Mouse (Mus musculus) limb, embryonic 12.5 days (tissue): ENCODE results near the gene Samd15. TPM values are rescaled to one million over a fixed set of nuclear protein-coding genes. Genes with fewer than 3 reads are reported as not detected.
"Not testable (repeated sequence)": the region's sequence is repeated elsewhere in the genome, so short reads cannot be mapped to it uniquely, and the experiment has no call there.

Experiments used
- ATAC-seq: fragments of 200-750 bp; cut with Nextera tagmentation; 2 replicates; pipeline ENCODE4 v1.8.0; 2017; ENCODE audit warnings: low read depth, moderate TSS enrichment; ENCODE audit not compliant: insufficient number of reproducible peaks, insufficient read depth, low FRiP score, low TSS enrichment
- H3K27ac ChIP-seq: fragments of 300-500 bp; sonication (generic); 2 replicates; pipeline ENCODE4 v1.5.1; 2016; ENCODE audit warnings: mild to moderate bottlenecking, moderate library complexity
- H3K27me3 ChIP-seq: fragments of 300-500 bp; sonication (generic); 2 replicates; pipeline ENCODE4 v1.6.1; 2016; ENCODE audit warnings: mild to moderate bottlenecking, moderate library complexity
- H3K36me3 ChIP-seq: fragments of 300-500 bp; sonication (generic); 2 replicates; pipeline ENCODE4 v1.6.1; 2016; ENCODE audit warnings: mild to moderate bottlenecking, moderate library complexity
- H3K4me1 ChIP-seq: fragments of 300-500 bp; sonication (generic); replicated peaks from 2 replicates; pipeline ENCODE4 v1.6.1; 2016
- H3K4me2 ChIP-seq: fragments of 300-500 bp; sonication (generic); 2 replicates; pipeline ENCODE4 v1.6.1; 2016; ENCODE audit warnings: mild to moderate bottlenecking, moderate library complexity
- H3K4me3 ChIP-seq: fragments of 300-500 bp; sonication (generic); replicated peaks from 2 replicates; pipeline ENCODE4 v1.5.1; 2016; ENCODE audit warnings: mild to moderate bottlenecking
- H3K9ac ChIP-seq: fragments of 300-500 bp; sonication (generic); replicated peaks from 2 replicates; pipeline ENCODE4 v1.6.1; 2016; ENCODE audit warnings: mild to moderate bottlenecking, moderate library complexity
- H3K9me3 ChIP-seq: fragments of 300-500 bp; sonication (generic); 2 replicates; pipeline ENCODE4 v1.6.1; 2016; ENCODE audit warnings: mild to moderate bottlenecking, moderate library complexity
- WGBS: fragments of 180-500 bp; shearing (Covaris S2); methylation state at CpG from one replicate; pipeline ENCODE4 v1.1.7; 2016; 5-methylcytosine and 5-hydroxymethylcytosine counted together
- polyA plus RNA-seq: library from polyadenylated mRNA; unstranded; fragments of >200 nt; fragmentation: Nextera tagmentation; extraction: Ambion mirVana; gene quantifications from 2 replicates; pipeline ENCODE4 v1.2.1, GENCODE M21; 2016

Gene Samd15
- polyA plus RNA-seq, 1 experiment from 2014 or later: 2.6 TPM

DNA sequence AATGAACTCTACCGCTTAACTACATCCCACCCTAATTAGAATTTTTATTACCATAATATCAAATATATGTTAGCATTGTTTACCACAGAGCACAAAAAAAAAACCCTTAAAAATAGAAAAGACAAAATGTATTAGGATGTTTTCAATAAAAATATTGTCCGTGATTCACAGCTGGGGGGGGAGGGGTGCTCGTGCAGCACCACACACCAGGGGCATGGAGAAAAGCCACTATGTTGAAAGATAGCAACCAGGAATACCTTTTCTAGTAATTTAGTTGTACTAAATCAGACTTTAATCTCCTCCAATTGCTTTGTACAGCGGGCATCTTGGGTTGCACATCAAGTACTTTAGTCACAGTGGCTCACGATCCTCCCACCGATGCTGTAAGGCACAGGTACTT, 731 bp upstream of the Samd15 start:
- Histone ChIP-seq H3K4me1 (peaks cover 28% of the 10 kb centered on the region), H3K27ac (no peak overlapping the region), H3K4me3 (peak overlapping the region; percentile 67), H3K36me3 (no peaks in the 10 kb centered on the region), H3K9ac (peak overlapping the region; percentile 82; the same call in 1 of the 2 replicates), H3K9me3 (no peaks in the 10 kb centered on the region), H3K27me3 (peaks cover 3% of the 10 kb centered on the region; the same call in 1 of the 2 replicates), H3K4me2 (peak overlapping the region; percentile 84)
- WGBS: 59% methylated on average over 6 of the region's 6 CpGs
- no peak for ATAC-seq

DNA sequence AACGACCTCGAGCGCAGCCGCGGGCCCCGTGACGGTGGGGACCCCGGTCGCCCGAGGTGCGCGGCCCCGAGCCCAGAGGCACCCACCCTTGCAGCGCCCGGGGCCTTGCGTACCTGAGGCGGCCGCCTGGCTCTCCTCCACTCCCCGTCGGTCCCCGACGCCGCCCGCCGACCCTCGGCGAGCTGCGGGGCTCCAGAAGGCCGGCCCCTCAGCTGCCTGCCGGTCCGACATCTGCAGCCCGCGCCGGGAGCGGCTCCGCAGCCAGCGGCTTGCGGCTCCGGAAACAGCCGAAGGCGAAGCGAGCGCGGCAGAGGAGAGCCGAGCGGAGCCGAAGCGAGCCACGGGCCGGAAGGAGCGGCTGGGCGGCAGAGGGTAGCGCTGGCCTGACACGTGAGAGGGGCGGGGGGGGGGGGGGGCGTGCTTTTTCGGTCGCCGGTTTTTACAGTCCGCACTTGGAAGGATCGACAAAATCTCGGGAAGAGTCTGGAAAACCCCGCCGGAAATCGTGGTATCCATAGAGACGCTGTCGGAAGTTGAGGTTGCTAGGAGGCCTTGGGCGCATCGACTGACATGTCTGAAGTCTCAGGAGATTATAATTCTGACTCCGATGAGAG, 557 bp downstream of the Samd15 start, which contains the start of gene Tmed8:
Gene Tmed8, minus strand, starts transcription at position 482 of the 614 bp plus-strand sequence.
- Histone ChIP-seq H3K4me3 (peak within 1 kb of the TSS; percentile 67), H3K27ac (peak within 1 kb of the TSS; percentile 72), H3K27me3 (peaks cover 3% of the 10 kb centered on the region; the same call in 1 of the 2 replicates), H3K9ac (peak within 1 kb of the TSS; percentile 82), H3K4me1 (peaks cover 28% of the 10 kb centered on the region), H3K4me2 (peak within 1 kb of the TSS; percentile 84), H3K36me3 (no peaks in the 10 kb centered on the region), H3K9me3 (no peaks in the 10 kb centered on the region)
- peak; percentile 81 for ATAC-seq
- WGBS: 1% methylated on average over 59 of the region's 70 CpGs

DNA sequence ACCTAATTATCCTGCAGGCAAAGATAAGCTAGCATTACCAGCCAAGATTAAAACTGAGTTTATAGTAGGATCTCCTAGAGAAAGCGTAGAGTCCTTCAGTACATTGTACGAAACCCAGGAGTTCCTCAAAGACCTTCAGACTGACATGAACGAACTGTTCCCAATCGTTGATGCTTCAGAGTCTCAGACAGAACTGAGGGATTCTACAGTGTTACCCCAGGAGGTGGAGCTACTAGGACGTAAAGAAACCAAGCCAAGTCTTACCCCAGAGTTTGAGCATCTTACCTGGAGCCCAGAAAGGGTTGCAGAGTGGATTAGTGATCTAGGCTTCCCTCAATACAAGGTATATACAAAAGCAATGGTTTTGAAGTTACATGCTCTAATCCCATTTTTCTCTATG, 2.2 kb downstream of the Samd15 start:
- Histone ChIP-seq H3K9me3 (no peaks in the 10 kb centered on the region), H3K27ac (no peak overlapping the region), H3K27me3 (peaks cover 3% of the 10 kb centered on the region; the same call in 1 of the 2 replicates), H3K9ac (no peak overlapping the region), H3K4me3 (no peak overlapping the region), H3K4me1 (peaks cover 21% of the 10 kb centered on the region), H3K36me3 (no peaks in the 10 kb centered on the region), H3K4me2 (no peak overlapping the region)
- 70% methylated on average over 5 of the region's 5 CpGs for WGBS
- no peak for ATAC-seq

DNA sequence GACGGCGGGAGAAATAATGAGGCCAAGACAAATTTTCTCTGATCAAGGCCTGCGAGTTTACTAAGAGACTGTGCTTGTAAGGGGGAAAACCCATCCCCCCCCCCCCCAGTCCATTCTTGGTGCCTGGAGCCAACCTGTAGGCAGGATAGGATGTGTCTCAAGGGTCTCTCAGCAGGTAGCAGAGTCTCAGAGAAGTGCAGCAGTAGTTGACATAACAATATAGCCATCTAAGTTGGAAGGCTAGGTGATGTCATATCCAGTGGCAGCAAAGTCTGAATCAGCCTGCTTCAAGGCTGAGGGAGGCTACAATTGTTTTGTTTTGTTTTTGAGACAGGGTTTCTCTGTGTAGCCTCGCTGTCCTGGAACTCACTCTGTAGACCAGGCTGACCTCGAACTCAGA, 6.3 kb downstream of the Samd15 start:
- not testable (repeated sequence) for H3K36me3 ChIP-seq, H3K4me3 ChIP-seq, ATAC-seq, H3K27me3 ChIP-seq, H3K9ac ChIP-seq, H3K9me3 ChIP-seq, H3K4me1 ChIP-seq, H3K4me2 ChIP-seq, H3K27ac ChIP-seq
- WGBS: 88% methylated on average over 5 of the region's 5 CpGs

DNA sequence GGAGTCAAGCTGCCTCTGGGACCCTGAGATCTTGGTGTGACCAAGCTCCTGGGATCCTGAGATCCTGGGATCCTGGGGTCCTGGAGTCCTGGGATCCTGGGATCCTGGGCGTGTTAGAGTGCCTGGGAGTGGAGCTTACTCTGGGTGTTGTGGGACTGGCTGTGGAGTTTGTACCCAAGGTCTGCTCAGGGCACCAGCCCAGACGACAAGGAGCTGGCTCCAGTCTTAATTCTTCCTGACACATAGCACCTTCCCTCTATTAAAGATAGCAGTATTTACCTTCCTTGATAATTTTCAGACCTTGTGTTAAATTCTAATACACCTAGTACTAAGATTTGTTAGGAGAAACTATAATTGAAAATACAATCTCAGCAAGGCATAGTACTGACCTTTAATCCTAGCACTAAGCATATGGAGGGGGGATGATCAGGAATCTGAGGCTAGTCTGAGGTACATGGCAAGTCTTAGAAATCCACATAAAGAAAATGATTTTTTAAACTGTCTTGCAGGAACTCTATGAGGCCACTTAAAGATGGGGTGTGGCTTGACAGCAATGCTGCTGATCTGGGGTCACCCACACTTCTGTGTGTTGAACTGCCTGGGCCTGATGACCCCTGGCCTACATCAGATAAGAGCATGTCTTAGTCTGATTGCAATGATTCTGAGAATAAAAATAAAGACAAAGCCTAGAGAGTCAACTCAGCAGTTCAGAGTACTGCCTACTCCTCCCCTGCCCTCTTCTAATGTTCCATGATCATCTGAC, 13.5 kb downstream of the Samd15 start:
- no peaks in the 10 kb centered on the region for H3K27me3 ChIP-seq
- H3K27ac ChIP-seq: no peak overlapping the region
- no peaks in the 10 kb centered on the region for H3K9me3 ChIP-seq
- no peak overlapping the region for H3K9ac ChIP-seq
- no peaks in the 10 kb centered on the region for H3K4me1 ChIP-seq
- H3K36me3 ChIP-seq: no peaks in the 10 kb centered on the region
- ATAC-seq: no peak
- no peak overlapping the region for H3K4me3 ChIP-seq
- 58% methylated on average over 2 of the region's 2 CpGs for WGBS
- H3K4me2 ChIP-seq: no peak overlapping the region

DNA sequence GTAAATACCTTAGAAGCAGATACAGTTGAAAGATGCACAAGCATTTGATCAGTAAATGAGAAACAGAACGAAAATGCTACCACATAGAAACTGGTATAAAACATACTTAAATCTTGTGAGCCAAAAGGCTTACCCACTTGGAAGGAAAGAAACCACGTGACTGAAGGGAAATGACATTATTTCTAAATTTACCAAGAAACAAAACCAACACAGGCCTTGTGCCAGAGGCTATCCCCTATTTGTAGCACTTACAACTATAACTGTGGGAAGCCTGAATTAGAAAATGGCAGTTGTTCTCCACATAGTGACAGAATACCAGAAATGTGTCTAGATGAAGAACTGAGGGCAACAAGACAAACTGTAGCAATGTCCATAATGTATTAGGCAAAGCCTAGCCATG, 16.5 kb downstream of the Samd15 start:
- Histone ChIP-seq H3K27me3 (no peaks in the 10 kb centered on the region), H3K9me3 (no peaks in the 10 kb centered on the region), H3K36me3 (no peaks in the 10 kb centered on the region), H3K4me3 (no peak overlapping the region), H3K9ac (no peak overlapping the region), H3K4me1 (peaks cover 5% of the 10 kb centered on the region; the same call in 1 of the 2 replicates), H3K4me2 (no peak overlapping the region), H3K27ac (no peak overlapping the region)
- 68% methylated on average over 2 of the region's 2 CpGs for WGBS
- no peak for ATAC-seq

DNA sequence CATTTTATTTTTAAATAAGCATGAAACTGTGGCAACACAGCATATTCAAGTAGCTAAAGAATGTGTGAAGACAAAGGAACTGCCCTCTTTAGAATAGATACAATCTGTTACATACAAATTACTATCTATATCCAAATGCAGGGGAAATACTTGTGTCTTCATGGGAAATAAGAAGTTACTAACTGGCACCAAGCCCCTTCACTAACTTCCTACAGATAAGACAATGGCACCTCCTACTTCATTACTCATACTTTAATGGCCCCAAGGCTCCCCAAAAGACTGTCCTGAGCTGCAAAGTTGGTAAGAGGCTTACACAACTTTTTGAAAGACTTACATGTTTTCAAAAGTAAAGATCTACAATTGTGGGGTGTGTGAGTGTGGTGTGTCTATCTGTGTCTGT, 18.1 kb downstream of the Samd15 start:
- no peak for ATAC-seq
- H3K9ac ChIP-seq: no peak overlapping the region
- H3K9me3 ChIP-seq: no peaks in the 10 kb centered on the region
- no peak overlapping the region for H3K27ac ChIP-seq
- H3K36me3 ChIP-seq: no peaks in the 10 kb centered on the region
- H3K27me3 ChIP-seq: no peaks in the 10 kb centered on the region
- H3K4me1 ChIP-seq: peaks cover 5% of the 10 kb centered on the region; the same call in 1 of the 2 replicates
- no peak overlapping the region for H3K4me2 ChIP-seq
- no peak overlapping the region for H3K4me3 ChIP-seq

DNA sequence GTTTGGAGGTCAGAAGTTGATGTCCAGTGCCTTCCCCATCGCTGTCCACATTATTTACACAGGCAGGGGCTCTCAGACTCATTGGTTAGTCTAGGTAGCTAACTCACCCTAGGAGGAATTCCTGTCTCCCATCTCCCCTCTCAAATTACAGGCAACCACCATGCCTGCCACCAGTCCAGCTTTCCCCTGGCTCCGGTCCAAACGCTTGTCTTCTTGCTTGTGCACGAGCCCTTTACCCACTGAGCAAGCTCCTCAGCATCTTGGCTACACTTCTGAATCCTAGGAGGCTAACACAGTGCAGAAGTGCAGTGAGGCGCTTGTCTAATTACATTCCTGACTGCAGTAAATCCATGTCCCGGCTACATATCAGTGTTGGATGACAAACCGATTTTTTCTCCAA, 19.8 kb downstream of the Samd15 start:
- ATAC-seq: no peak
- Histone ChIP-seq H3K4me3 (no peak overlapping the region), H3K36me3 (no peaks in the 10 kb centered on the region), H3K9ac (no peak overlapping the region), H3K27me3 (no peaks in the 10 kb centered on the region), H3K4me2 (no peak overlapping the region), H3K4me1 (peaks cover 5% of the 10 kb centered on the region; the same call in 1 of the 2 replicates), H3K27ac (no peak overlapping the region), H3K9me3 (no peaks in the 10 kb centered on the region)
- 60% methylated on average over 7 of the region's 7 CpGs for WGBS

DNA sequence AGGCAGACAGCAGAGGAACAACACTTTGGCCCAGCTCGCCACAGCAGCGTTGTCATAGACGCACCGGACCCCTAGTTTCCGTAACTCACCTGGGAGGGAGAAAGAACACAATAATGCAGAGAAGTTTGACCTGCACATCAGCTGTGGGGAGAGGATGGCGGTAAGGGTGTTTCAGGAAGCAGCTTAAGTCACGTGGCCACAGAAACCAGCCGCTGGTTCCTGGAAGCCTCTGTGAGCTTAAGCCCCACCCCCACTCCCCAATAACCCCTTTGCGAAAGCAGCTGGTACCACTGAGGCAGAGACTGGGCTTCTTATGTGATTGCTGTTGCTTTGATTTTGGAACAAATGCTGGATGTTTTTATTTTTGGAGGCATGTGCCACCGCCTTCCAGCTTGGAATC, 25.4 kb downstream of the Samd15 start:
- no peak overlapping the region for H3K27ac ChIP-seq
- no peak for ATAC-seq
- H3K4me1 ChIP-seq: no peaks in the 10 kb centered on the region
- H3K9me3 ChIP-seq: no peaks in the 10 kb centered on the region
- H3K27me3 ChIP-seq: no peaks in the 10 kb centered on the region
- WGBS: 74% methylated on average over 10 of the region's 10 CpGs
- no peak overlapping the region for H3K4me2 ChIP-seq
- no peaks in the 10 kb centered on the region for H3K36me3 ChIP-seq
- H3K4me3 ChIP-seq: no peak overlapping the region
- H3K9ac ChIP-seq: no peak overlapping the region

DNA sequence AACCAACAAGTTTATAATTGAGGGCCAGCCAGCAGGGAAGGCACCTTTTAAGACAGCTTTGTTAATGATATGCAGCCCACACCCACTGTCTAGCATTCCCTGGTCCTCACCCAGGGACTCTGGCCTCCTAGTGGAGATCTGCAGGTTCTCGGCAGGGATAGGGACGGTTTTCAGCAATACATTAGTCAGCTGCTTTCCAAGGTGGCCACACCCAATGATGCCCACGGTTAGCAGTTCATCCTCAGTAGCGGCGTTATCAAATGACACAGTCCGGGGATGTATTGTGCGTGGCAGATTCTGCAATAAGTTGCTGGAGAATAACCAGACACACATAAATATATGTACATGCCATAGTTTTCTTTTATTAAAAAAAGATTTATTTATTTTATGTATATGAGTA, 27.3 kb downstream of the Samd15 start:
- Histone ChIP-seq H3K27me3 (no peaks in the 10 kb centered on the region), H3K27ac (no peak overlapping the region), H3K9me3 (no peaks in the 10 kb centered on the region), H3K4me1 (no peaks in the 10 kb centered on the region), H3K4me2 (no peak overlapping the region), H3K4me3 (no peak overlapping the region), H3K36me3 (no peaks in the 10 kb centered on the region), H3K9ac (no peak overlapping the region)
- ATAC-seq: no peak
- 74% methylated on average over 7 of the region's 7 CpGs for WGBS

DNA sequence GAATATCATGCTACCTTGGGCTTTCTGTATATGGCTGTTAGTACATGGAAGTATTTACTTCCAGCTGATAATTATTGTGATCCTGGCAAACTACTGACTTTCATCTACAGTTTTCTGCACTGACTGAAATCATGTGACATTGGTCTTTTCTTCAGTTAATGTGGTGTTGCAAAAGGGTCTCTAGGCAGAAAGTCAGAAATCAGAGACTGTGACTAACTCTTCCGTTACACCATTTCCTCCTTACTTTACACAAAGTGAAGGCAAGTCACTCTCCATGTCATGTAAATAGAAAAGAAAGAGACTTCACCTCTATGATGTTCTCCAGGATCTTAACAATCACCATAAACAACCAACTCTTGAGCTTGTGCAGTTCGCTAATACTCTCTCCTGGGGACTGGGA, 30.1 kb downstream of the Samd15 start:
- Histone ChIP-seq H3K4me1 (no peaks in the 10 kb centered on the region), H3K4me2 (no peak overlapping the region), H3K36me3 (no peaks in the 10 kb centered on the region), H3K4me3 (no peak overlapping the region), H3K27ac (no peak overlapping the region), H3K9ac (no peak overlapping the region), H3K9me3 (no peaks in the 10 kb centered on the region), H3K27me3 (no peaks in the 10 kb centered on the region)
- 83% methylated on average over 2 of the region's 2 CpGs for WGBS
- no peak for ATAC-seq
